Mouse (Mus musculus) olfactory bulb, adult 2 months (tissue): Measurements from ENCODE around the gene Yipf2.

Source experiments
- CTCF ChIP-seq: fragments of 200-500 bp; IDR thresholded peaks from 2 replicates; pipeline ENCODE4 v1.5.1; 2012; ENCODE audit warnings: low read depth, mild to moderate bottlenecking, low read length, moderate library complexity; ENCODE audit not compliant: insufficient read depth
- POLR2A ChIP-seq: fragments of 200-500 bp; IDR thresholded peaks from 2 replicates; pipeline ENCODE4 v1.6.1; 2012; ENCODE audit warnings: mild to moderate bottlenecking, low read depth, low read length, moderate library complexity; ENCODE audit not compliant: insufficient read depth

DNA sequence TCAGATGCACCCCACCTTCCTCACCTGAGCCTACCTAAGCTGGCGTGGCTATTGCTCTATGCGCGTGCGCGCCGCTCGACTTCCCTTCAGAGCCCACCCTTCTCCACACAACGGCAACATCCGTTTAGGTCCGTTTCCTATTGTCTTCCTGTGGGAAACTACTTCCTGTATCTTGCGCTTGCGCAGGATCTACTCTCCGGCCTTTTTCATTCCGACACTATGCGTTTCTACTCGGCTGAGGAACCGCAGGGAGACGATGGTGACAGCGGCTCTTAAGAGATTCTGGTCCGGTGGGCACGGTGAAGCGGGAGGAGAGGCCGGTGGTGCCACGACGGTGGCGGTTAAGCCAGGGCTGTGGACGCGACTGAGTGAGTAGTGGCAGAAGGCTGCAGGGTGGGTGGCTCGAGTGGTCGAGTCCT is at the start of gene Yipf2, which contains the start of gene Timm29:
- TF ChIP-seq CTCF, result no peak
- TF ChIP-seq POLR2A, result peak; percentile 43; the same call in 1 of the 2 replicates
